Mouse (Mus musculus) T-helper 17 cell (primary cell): ENCODE results near the gene Xrcc6.
"Not testable (repeated sequence)": the region's sequence is repeated elsewhere in the genome, so short reads cannot be mapped to it uniquely, and the experiment has no call there.

Experiments used
- in situ Hi-C, 2 experiments: fragments of 300-600 bp; cut with MboI, MseI; formaldehyde crosslinking; loops; 1 replicate in 1 of 2; 2 replicates in 1 of 2; pipeline ENCODE4 v1.15.1; 2025; ENCODE audit warnings: high pct_unique_total_duplicates in 2 of 2

The Xrcc6 gene

GRCm38 (mm10) chr15:81964980-81965545, 22.6 kb upstream of the Xrcc6 start:
- in situ Hi-C loops: loop anchor here in 1 of 2 experiments (5.0 kb wide), 1 partner anchor 82 kb away; the partner anchor contains the start of gene Snu13

GRCm38 (mm10) chr15:81966062-81966829, 21.4 kb upstream of the Xrcc6 start:
- in situ Hi-C loops: no loop called here

GRCm38 (mm10) chr15:81967821-81968220, 19.8 kb upstream of the Xrcc6 start:
- in situ Hi-C loops: no loop called here

- in situ Hi-C loops: no loop called here
Measured at GRCm38 (mm10) chr15:81968447-81968846, 19.2 kb upstream of the Xrcc6 start.

- in situ Hi-C loops: no loop called here
Measured at GRCm38 (mm10) chr15:81969173-81969572, 18.5 kb upstream of the Xrcc6 start.

- in situ Hi-C loops: not testable (repeated sequence)
Measured at GRCm38 (mm10) chr15:81969635-81970034, 18.0 kb upstream of the Xrcc6 start.

GRCm38 (mm10) chr15:81970498-81970897, 17.1 kb upstream of the Xrcc6 start:
- in situ Hi-C loops: not testable (repeated sequence)

GRCm38 (mm10) chr15:81975156-81975555, 12.5 kb upstream of the Xrcc6 start:
- in situ Hi-C loops: not testable (repeated sequence)

GRCm38 (mm10) chr15:81980321-81980720, 7.3 kb upstream of the Xrcc6 start, which contains the start of gene 1700029P11Rik:
Gene 1700029P11Rik, plus strand, starts transcription at chr15:81980540.
- in situ Hi-C loops: no loop called here

- in situ Hi-C loops: no loop called here
Measured at GRCm38 (mm10) chr15:81982173-81982572, 5.5 kb upstream of the Xrcc6 start.

- in situ Hi-C loops: no loop called here
Measured at GRCm38 (mm10) chr15:81985267-81986161, 2.1 kb upstream of the Xrcc6 start.

GRCm38 (mm10) chr15:81989371-81990062, 1.9 kb downstream of the Xrcc6 start:
- in situ Hi-C loops: loop anchor here (5.0 kb wide), 2 partner anchors 32 to 37 kb away; no protein-coding TSS in a partner anchor

- in situ Hi-C loops: loop anchor here (5.0 kb wide), 2 partner anchors 33 to 38 kb away; no protein-coding TSS in a partner anchor
Measured at GRCm38 (mm10) chr15:81990549-81990948, 2.9 kb downstream of the Xrcc6 start.

- in situ Hi-C loops: loop anchor here (5.0 kb wide), 2 partner anchors 37 to 42 kb away; no protein-coding TSS in a partner anchor
Measured at GRCm38 (mm10) chr15:81993992-81994391, 6.4 kb downstream of the Xrcc6 start.

- in situ Hi-C loops: no loop called here
Measured at GRCm38 (mm10) chr15:82004257-82004656, 16.6 kb downstream of the Xrcc6 start.

GRCm38 (mm10) chr15:82011947-82012346, 24.3 kb downstream of the Xrcc6 start:
- in situ Hi-C loops: no loop called here

- in situ Hi-C loops: no loop called here
Measured at GRCm38 (mm10) chr15:82014745-82015391, 27.2 kb downstream of the Xrcc6 start.

GRCm38 (mm10) chr15:82015392-82016100, 27.9 kb downstream of the Xrcc6 start:
- in situ Hi-C loops: no loop called here

GRCm38 (mm10) chr15:82016101-82016808, 28.6 kb downstream of the Xrcc6 start:
- in situ Hi-C loops: no loop called here
